Mouse (Mus musculus): ENCODE measurements around the gene F13b. TPM values are rescaled to one million over a fixed set of nuclear protein-coding genes. Genes with fewer than 3 reads are reported as not detected.

F13b gene
- polyA plus RNA-seq, 1 experiment from 2014 or later, result not detected

- H3K27me3 ChIP-seq, result no peaks in the 10 kb centered on the region
- no peak overlapping the region for H3K27ac ChIP-seq (replicated peaks)
- H3K36me3 ChIP-seq, result peaks cover under 1% of the 10 kb centered on the region; the same call in 1 of the 2 replicates
- no peak overlapping the region for H3K4me2 ChIP-seq (replicated peaks)
- ATAC-seq (ENCODE audit: insufficient number of reproducible peaks, low FRiP score, low TSS enrichment, low read depth), result no peak
- no peaks in the 10 kb centered on the region for H3K9me3 ChIP-seq (replicated peaks)
- no peak overlapping the region for H3K4me3 ChIP-seq (replicated peaks)
- no peaks in the 10 kb centered on the region for H3K4me1 ChIP-seq
- no peak overlapping the region for H3K9ac ChIP-seq
These were observed 1.8 kb upstream of the F13b start for GRCm38 (mm10) chr1:139499751-139500150.

GRCm38 (mm10) chr1:139514556-139514955 is 13.1 kb downstream of the F13b start:
- 90% methylated on average over 12 of the region's 12 CpGs for WGBS
- Histone ChIP-seq H3K9ac (no peak overlapping the region), H3K9me3 (replicated peaks) (no peaks in the 10 kb centered on the region), H3K4me1 (no peaks in the 10 kb centered on the region), H3K27me3 (no peaks in the 10 kb centered on the region), H3K4me3 (replicated peaks) (no peak overlapping the region), H3K36me3 (no peaks in the 10 kb centered on the region), H3K27ac (replicated peaks) (no peak overlapping the region), H3K4me2 (replicated peaks) (no peak overlapping the region)
- no peak for ATAC-seq (ENCODE audit: insufficient number of reproducible peaks, low FRiP score, low TSS enrichment, low read depth)

GRCm38 (mm10) chr1:139548536-139548935 is 47.0 kb downstream of the F13b start:
- Histone ChIP-seq H3K4me1 (no peaks in the 10 kb centered on the region), H3K36me3 (no peaks in the 10 kb centered on the region), H3K4me2 (replicated peaks) (no peak overlapping the region), H3K27ac (replicated peaks) (no peak overlapping the region), H3K9ac (no peak overlapping the region), H3K9me3 (replicated peaks) (no peaks in the 10 kb centered on the region), H3K27me3 (no peaks in the 10 kb centered on the region), H3K4me3 (replicated peaks) (no peak overlapping the region)
- ATAC-seq (ENCODE audit: insufficient number of reproducible peaks, low FRiP score, low TSS enrichment, low read depth), result no peak
- 81% methylated on average over 1 of the region's 1 CpGs for WGBS

- Histone ChIP-seq H3K36me3 (no peaks in the 10 kb centered on the region), H3K4me2 (replicated peaks) (no peak overlapping the region), H3K9me3 (replicated peaks) (no peaks in the 10 kb centered on the region), H3K4me1 (no peaks in the 10 kb centered on the region), H3K9ac (no peak overlapping the region), H3K27ac (replicated peaks) (no peak overlapping the region), H3K4me3 (replicated peaks) (no peak overlapping the region), H3K27me3 (no peaks in the 10 kb centered on the region)
- no peak for ATAC-seq (ENCODE audit: insufficient number of reproducible peaks, low FRiP score, low TSS enrichment, low read depth)
- 69% methylated on average over 1 of the region's 1 CpGs for WGBS
These were observed 49.8 kb downstream of the F13b start for GRCm38 (mm10) chr1:139551311-139551710.

GRCm38 (mm10) chr1:139560024-139560423 is 58.5 kb downstream of the F13b start, which contains the start of gene Cfhr1:
Gene Cfhr1, minus strand, starts transcription at chr1:139560272.
- Histone ChIP-seq H3K27ac (replicated peaks) (no peak within 1 kb of the TSS), H3K4me3 (replicated peaks) (no peak within 1 kb of the TSS), H3K27me3 (no peaks in the 10 kb centered on the region), H3K36me3 (no peaks in the 10 kb centered on the region), H3K9ac (no peak within 1 kb of the TSS), H3K4me2 (replicated peaks) (no peak within 1 kb of the TSS), H3K4me1 (no peaks in the 10 kb centered on the region), H3K9me3 (replicated peaks) (no peaks in the 10 kb centered on the region)
- 58% methylated on average over 1 of the region's 1 CpGs for WGBS
- no peak for ATAC-seq (ENCODE audit: insufficient number of reproducible peaks, low FRiP score, low TSS enrichment, low read depth)

Other genes with a start within 250 kb of the F13b start
- gene Crb1, start 124.6 kb upstream of the F13b start, polyA plus RNA-seq (2015; fragmentation: Nextera tagmentation; extraction: Ambion mirVana), result 0.20 TPM in 1 of 2 replicates, not detected in the other
- gene Zbtb41, start 79.4 kb upstream of the F13b start, polyA plus RNA-seq (2015; fragmentation: Nextera tagmentation; extraction: Ambion mirVana), result 6.7 and 8.5 TPM in 2 replicates
- 10.6 and 12.1 TPM in 2 replicates for gene Aspm, start 46.9 kb upstream of the F13b start, polyA plus RNA-seq (2015; fragmentation: Nextera tagmentation; extraction: Ambion mirVana)
- not detected in 2 replicates for gene Cfhr1, start 58.6 kb downstream of the F13b start, polyA plus RNA-seq (2015; fragmentation: Nextera tagmentation; extraction: Ambion mirVana)